Mouse (Mus musculus) spleen, embryonic (tissue): Measurements from ENCODE around the gene Fam107b.

Experiments
- CTCF ChIA-PET: fragments of 350-600 bp; sonication (Branson Sonifier 250); formaldehyde crosslinking; loops from one replicate; lab custom pipeline; 2022; lab: Charles Lee

Fam107b gene

GRCm38 (mm10) chr2:3570186-3570585 lies at the start of gene Fam107b:
Gene Fam107b, plus strand, starts transcription at chr2:3570488.
- CTCF ChIA-PET = no interaction called here

- CTCF ChIA-PET = no interaction called here
These were observed 47.7 kb upstream of the Fam107b start for GRCm38 (mm10) chr2:3522558-3522957.

GRCm38 (mm10) chr2:3526288-3526687 lies 44.0 kb upstream of the Fam107b start:
- CTCF ChIA-PET = no interaction called here

GRCm38 (mm10) chr2:3541307-3542079 lies 28.8 kb upstream of the Fam107b start:
- CTCF ChIA-PET = no interaction called here

- CTCF ChIA-PET = interaction anchor here (0.6 to 1.1 kb wide), 4 partner anchors 72 to 254 kb away, joined by 3 to 13 read pairs (median 4); no protein-coding TSS in a partner anchor
These were observed 24.2 kb upstream of the Fam107b start for GRCm38 (mm10) chr2:3546055-3546454.

- CTCF ChIA-PET = interaction anchor here (0.6 to 1.1 kb wide), 5 partner anchors 25 to 581 kb away, joined by 3 to 13 read pairs (median 4); no protein-coding TSS in a partner anchor
These were observed 23.7 kb upstream of the Fam107b start for GRCm38 (mm10) chr2:3546588-3546987.

GRCm38 (mm10) chr2:3570606-3571005 lies 318 bp downstream of the Fam107b start:
- CTCF ChIA-PET = no interaction called here

- CTCF ChIA-PET = no interaction called here
These were observed 3.6 kb downstream of the Fam107b start for GRCm38 (mm10) chr2:3573883-3574282.

- CTCF ChIA-PET = no interaction called here
These were observed 4.9 kb downstream of the Fam107b start for GRCm38 (mm10) chr2:3575140-3575539.

- CTCF ChIA-PET = no interaction called here
These were observed 6.1 kb downstream of the Fam107b start for GRCm38 (mm10) chr2:3576346-3576745.

GRCm38 (mm10) chr2:3577216-3577615 lies 6.9 kb downstream of the Fam107b start:
- CTCF ChIA-PET = no interaction called here

- CTCF ChIA-PET = interaction anchor here (0.6 kb wide), 1 partner anchor 136 kb away, joined by 3 read pairs; no protein-coding TSS in a partner anchor
These were observed 8.1 kb downstream of the Fam107b start for GRCm38 (mm10) chr2:3578180-3578902.

- CTCF ChIA-PET = no interaction called here
These were observed 9.1 kb downstream of the Fam107b start for GRCm38 (mm10) chr2:3579316-3579902.

GRCm38 (mm10) chr2:3582830-3583229 lies 12.5 kb downstream of the Fam107b start:
- CTCF ChIA-PET = no interaction called here

GRCm38 (mm10) chr2:3585231-3585783 lies 15.0 kb downstream of the Fam107b start:
- CTCF ChIA-PET = interaction anchor here (0.5 kb wide), 1 partner anchor 163 kb away, joined by 9 read pairs; no protein-coding TSS in a partner anchor

GRCm38 (mm10) chr2:3590086-3590915 lies 20.0 kb downstream of the Fam107b start:
- CTCF ChIA-PET = no interaction called here

GRCm38 (mm10) chr2:3590916-3591197 lies 20.6 kb downstream of the Fam107b start:
- CTCF ChIA-PET = no interaction called here

GRCm38 (mm10) chr2:3594663-3595318 lies 24.5 kb downstream of the Fam107b start:
- CTCF ChIA-PET = no interaction called here

GRCm38 (mm10) chr2:3600421-3600820 lies 30.1 kb downstream of the Fam107b start:
- CTCF ChIA-PET = no interaction called here

- CTCF ChIA-PET = no interaction called here
These were observed 32.3 kb downstream of the Fam107b start for GRCm38 (mm10) chr2:3602599-3602998.

GRCm38 (mm10) chr2:3603181-3603580 lies 32.9 kb downstream of the Fam107b start:
- CTCF ChIA-PET = no interaction called here
